Mouse (Mus musculus) kidney, adult 2 months (tissue): ENCODE results near the gene Nrip3. TPM values are rescaled to one million over a fixed set of nuclear protein-coding genes. Genes with fewer than 3 reads are reported as not detected.

Source experiments
- DNase-seq: peaks from one replicate; pipeline ENCODE4 v3.0.0; 2021
- H3K27ac ChIP-seq: fragments of 200-500 bp; 2 replicates; pipeline ENCODE4 v1.5.1; 2012; ENCODE audit warnings: low read depth, low read length, control low read depth, inconsistent platforms; ENCODE audit not compliant: insufficient read depth
- H3K27me3 ChIP-seq: fragments of 200-500 bp; replicated peaks from 2 replicates; pipeline ENCODE4 v1.6.1; 2012; ENCODE audit warnings: mild to moderate bottlenecking, moderate library complexity, low read length, inconsistent platforms; ENCODE audit not compliant: control insufficient read depth, insufficient read depth
- H3K36me3 ChIP-seq: fragments of 200-500 bp; 2 replicates; pipeline ENCODE4 v1.6.1; 2012; ENCODE audit warnings: mild to moderate bottlenecking, moderate library complexity, low read length, inconsistent platforms; ENCODE audit not compliant: control insufficient read depth, insufficient read depth
- H3K4me1 ChIP-seq: fragments of 200-500 bp; 2 replicates; pipeline ENCODE4 v1.6.1; 2011; ENCODE audit warnings: low read length; ENCODE audit not compliant: control insufficient read depth, insufficient read depth
- H3K4me3 ChIP-seq: fragments of 200-500 bp; 2 replicates; pipeline ENCODE4 v1.5.1; 2011; ENCODE audit warnings: mild to moderate bottlenecking, low read depth, low read length, control low read depth; ENCODE audit not compliant: insufficient read depth
- CTCF ChIP-seq: fragments of 200-500 bp; conservative IDR thresholded peaks from 2 replicates; pipeline ENCODE4 v1.5.1; 2011; ENCODE audit warnings: low read depth, mild to moderate bottlenecking, control low read depth, low read length, moderate library complexity, mixed read lengths; ENCODE audit not compliant: insufficient read depth, insufficient read length
- POLR2A ChIP-seq: fragments of 200-500 bp; IDR thresholded peaks from one replicate; pipeline ENCODE4 v1.6.1; 2011; ENCODE audit warnings: low read depth, low read length, control low read depth
- WGBS: fragments of 180-500 bp; shearing (Covaris S2); methylation state at CpG from one replicate; pipeline ENCODE4 v1.1.7; 2018; 5-methylcytosine and 5-hydroxymethylcytosine counted together
- polyA plus RNA-seq: library from polyadenylated mRNA; depleted of rRNA; stranded (reverse); fragments of >200 nt; gene quantifications from 2 replicates; pipeline ENCODE4 v1.2.3, GENCODE M21; 2012

The Nrip3 gene
- polyA plus RNA-seq, 1 experiment, result 1.7 TPM

DNA sequence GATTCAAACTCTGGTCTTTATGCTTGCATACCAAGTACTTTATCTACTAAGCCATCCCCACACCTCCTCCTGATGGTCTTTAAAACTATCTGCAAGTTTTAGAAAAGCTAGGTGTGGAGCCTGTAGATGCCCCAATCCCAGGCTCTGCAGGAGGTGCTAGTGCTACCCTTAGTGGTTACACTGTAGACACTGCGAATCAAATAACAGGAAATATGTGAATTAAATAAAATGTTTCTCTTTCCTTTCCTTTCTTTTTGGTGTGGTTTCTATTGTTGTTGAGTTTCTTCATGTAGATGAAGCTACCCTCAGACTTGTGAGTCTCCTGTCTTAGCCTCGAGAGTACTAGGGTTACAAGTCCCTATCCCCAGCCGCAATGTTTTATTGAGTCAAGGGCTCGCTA, 40.1 kb downstream of the Nrip3 start:
- DNase-seq, result no peak
- no peaks in the 10 kb centered on the region for H3K27me3 ChIP-seq
- 79% methylated on average over 4 of the region's 4 CpGs for WGBS
- no peak overlapping the region for H3K4me3 ChIP-seq
- no peak for TF ChIP-seq CTCF
- no peak for TF ChIP-seq POLR2A
- H3K4me1 ChIP-seq, result no peaks in the 10 kb centered on the region
- peaks cover 9% of the 10 kb centered on the region for H3K36me3 ChIP-seq
- H3K27ac ChIP-seq, result no peak overlapping the region

DNA sequence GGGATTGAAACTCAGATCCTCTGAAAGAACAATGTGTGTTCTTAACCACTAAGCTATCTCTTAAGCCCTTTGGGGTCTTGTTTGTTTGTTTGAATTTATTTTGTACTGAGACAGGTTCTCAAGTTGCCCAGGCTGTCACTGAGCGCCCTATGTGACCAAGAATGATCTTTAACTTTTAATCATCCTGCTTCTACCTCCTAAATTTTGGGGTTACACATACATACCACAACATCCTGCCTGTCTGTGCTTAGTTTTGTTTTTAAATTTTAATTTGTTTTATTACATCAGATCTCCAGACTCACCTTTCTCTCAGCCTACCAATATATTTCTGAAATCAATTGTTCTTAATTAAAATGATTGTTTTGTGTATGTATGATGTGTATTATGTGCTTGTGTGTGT, 40.8 kb downstream of the Nrip3 start:
- Histone ChIP-seq H3K36me3 (peaks cover 12% of the 10 kb centered on the region), H3K4me3 (no peak overlapping the region), H3K27ac (no peak overlapping the region), H3K27me3 (no peaks in the 10 kb centered on the region), H3K4me1 (no peaks in the 10 kb centered on the region)
- 97% methylated on average over 1 of the region's 1 CpGs for WGBS
- DNase-seq, result no peak
- no peak for TF ChIP-seq POLR2A
- TF ChIP-seq CTCF, result no peak

DNA sequence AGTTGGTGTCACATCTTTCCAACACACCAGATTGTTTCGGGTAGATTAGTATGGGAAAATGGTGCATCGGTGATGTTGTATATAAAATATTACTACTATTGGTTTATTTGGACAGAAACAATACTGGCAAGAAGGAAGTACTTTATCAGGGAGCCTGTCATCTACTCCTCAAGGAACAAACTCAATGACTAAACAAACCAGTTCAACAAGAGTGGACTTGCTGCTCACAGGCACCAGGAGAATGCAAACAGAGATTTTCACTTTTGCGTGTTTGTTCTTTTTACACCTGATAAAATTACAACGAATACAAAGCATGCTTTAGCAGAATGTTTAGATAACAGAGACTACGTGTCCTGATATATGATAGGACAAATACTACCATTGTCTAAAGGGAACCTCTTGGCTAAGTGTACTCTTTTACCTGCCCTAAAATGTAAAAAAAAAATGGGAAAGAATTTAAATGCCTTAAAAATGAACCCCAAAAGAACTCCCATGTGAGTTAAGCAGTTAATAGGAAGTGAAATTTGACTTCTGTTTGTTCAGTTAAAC, 41.9 kb downstream of the Nrip3 start:
- H3K4me3 ChIP-seq, result no peak overlapping the region
- no peaks in the 10 kb centered on the region for H3K27me3 ChIP-seq
- H3K4me1 ChIP-seq, result no peaks in the 10 kb centered on the region
- H3K36me3 ChIP-seq, result peaks cover 12% of the 10 kb centered on the region
- H3K27ac ChIP-seq, result no peak overlapping the region
- WGBS, result 61% methylated on average over 5 of the region's 5 CpGs
- TF ChIP-seq POLR2A (no peak), CTCF (no peak)
- no peak for DNase-seq

DNA sequence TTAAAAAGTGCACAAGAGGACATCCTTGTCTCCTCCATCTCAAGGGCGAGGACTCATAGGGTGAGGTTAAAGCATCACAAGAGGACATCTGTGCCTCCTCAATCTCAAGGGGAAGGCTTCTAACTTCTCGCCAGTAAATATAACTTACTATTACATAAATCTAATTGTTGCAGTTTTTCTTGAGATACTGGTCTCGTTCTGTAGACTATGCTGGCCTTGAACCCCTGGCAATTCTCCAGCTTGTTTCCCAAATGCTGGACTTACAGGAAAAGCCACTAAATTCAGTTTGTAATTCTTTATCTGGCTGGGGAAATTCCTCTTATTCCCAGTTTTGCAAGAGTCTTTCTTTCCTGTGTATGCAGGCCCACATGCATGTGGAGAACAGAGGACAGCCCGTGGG, 47.0 kb downstream of the Nrip3 start:
- H3K27ac ChIP-seq, result peak overlapping the region; percentile 41; the same call in 1 of the 2 replicates
- no peak overlapping the region for H3K4me3 ChIP-seq
- H3K27me3 ChIP-seq, result no peaks in the 10 kb centered on the region
- H3K36me3 ChIP-seq, result peaks cover 9% of the 10 kb centered on the region
- peak; percentile 72 for DNase-seq
- WGBS, result 74% methylated on average over 4 of the region's 4 CpGs
- no peaks in the 10 kb centered on the region for H3K4me1 ChIP-seq
- TF ChIP-seq POLR2A (no peak), CTCF (no peak)

DNA sequence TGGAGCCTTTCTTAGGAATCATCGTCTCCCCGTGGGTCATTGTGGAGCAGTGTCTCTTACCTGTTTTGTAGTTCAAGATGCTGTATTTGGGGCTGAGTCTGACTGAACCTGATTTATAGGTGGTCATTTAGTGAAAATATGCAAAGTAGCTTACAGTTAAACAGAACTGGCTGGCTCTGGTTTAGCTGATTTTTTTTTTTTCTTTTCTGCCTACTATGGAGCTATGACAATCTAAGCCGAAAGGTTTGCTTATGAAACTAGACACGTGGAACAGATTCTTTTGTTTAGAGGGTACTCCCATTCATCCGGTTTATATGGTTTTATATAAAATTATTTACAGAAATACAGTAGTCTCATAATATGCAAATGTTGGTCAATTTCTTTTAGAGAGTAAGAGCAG, 50.2 kb downstream of the Nrip3 start, which contains the start of gene Ascl3:
Gene Ascl3 (minus strand): TSS at position 101 of the 400 bp plus-strand sequence.
- Histone ChIP-seq H3K36me3 (peaks cover 3% of the 10 kb centered on the region; the same call in 1 of the 2 replicates), H3K27ac (peak within 1 kb of the TSS; percentile 21; the same call in 1 of the 2 replicates), H3K4me3 (no peak within 1 kb of the TSS), H3K4me1 (no peaks in the 10 kb centered on the region), H3K27me3 (no peaks in the 10 kb centered on the region)
- TF ChIP-seq POLR2A (no peak), CTCF (no peak)
- 84% methylated on average over 5 of the region's 5 CpGs for WGBS
- no peak for DNase-seq

DNA sequence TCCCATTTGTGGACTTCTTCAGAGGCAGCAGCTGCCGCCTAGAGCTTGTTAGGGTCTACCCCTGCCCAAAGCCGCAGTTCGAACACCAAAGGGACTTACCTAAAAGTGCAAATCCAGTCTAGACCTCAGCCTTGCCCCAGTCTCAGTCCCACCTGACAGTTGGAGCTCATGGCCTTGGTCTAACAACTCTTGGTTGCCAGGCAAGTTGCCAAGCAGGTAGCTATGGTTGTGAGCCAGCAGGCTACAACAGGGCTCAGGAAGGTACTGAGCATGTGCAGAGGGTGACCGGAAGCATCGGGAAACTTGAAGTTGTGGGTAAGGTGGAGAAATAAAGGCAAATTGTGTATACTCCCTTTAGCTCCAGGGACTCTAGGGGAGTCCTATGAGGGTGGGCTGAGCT, 58.1 kb downstream of the Nrip3 start, which contains the start of gene BC051019:
Gene BC051019 (minus strand): TSS at position 154 of the 400 bp plus-strand sequence.
- WGBS, result 85% methylated on average over 5 of the region's 5 CpGs
- H3K36me3 ChIP-seq, result no peaks in the 10 kb centered on the region
- no peak within 1 kb of the TSS for H3K4me3 ChIP-seq
- TF ChIP-seq POLR2A, result no peak
- TF ChIP-seq CTCF, result no peak
- no peaks in the 10 kb centered on the region for H3K4me1 ChIP-seq
- no peaks in the 10 kb centered on the region for H3K27me3 ChIP-seq
- no peak within 1 kb of the TSS for H3K27ac ChIP-seq
- no peak for DNase-seq

DNA sequence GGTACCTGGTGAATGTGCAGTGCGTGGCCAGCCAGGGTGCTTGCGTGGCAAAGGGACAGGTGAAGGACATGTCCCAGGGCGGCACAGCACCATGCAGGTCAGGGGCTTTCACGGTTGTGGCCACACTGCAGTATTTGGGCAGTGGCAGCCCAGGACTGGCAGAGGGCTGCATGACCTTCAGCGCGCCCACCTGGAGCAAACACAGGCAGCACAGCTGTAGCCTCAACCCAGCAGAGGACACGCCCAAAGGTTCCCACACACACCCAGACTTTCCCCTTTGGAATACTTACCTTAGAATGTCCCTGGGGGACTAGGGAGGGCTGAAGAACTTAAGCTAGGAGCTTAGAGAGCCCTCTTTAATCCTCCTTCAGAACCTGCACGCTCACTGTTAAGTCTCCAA, 58.7 kb downstream of the Nrip3 start:
- H3K36me3 ChIP-seq, result no peaks in the 10 kb centered on the region
- no peak for TF ChIP-seq POLR2A
- TF ChIP-seq CTCF, result no peak
- H3K4me3 ChIP-seq, result no peak overlapping the region
- WGBS, result 95% methylated on average over 8 of the region's 8 CpGs
- no peaks in the 10 kb centered on the region for H3K4me1 ChIP-seq
- DNase-seq, result no peak
- H3K27me3 ChIP-seq, result no peaks in the 10 kb centered on the region
- H3K27ac ChIP-seq, result no peak overlapping the region
